Mouse (Mus musculus) E14TG2a.4 (cell line): ENCODE results near the gene Zfp277.

Source experiments
- CTCF ChIP-seq: conservative IDR thresholded peaks from 2 replicates; pipeline ENCODE4 v1.5.1; 2014; ENCODE audit warnings: low read length
- POU5F1 ChIP-seq: IDR thresholded peaks from 2 replicates; pipeline ENCODE4 v1.6.1; 2014; ENCODE audit warnings: low read length, borderline replicate concordance

GRCm38 (mm10) chr12:40341443-40341842 is 104.3 kb downstream of the Zfp277 start:
- TF ChIP-seq CTCF (no peak), POU5F1 (no peak)
